Mouse (Mus musculus) embryo, embryonic 10 days (tissue): ENCODE results near the gene Nat8f6.
A peak's percentile ranks its signal among the peaks of the same experiment; 100 is the strongest.
"Not testable (repeated sequence)": the region's sequence is repeated elsewhere in the genome, so short reads cannot be mapped to it uniquely, and the experiment has no call there.

Experiments used
- DNase-seq: peaks from one replicate; pipeline ENCODE4 v3.0.0-alpha.2; 2015; ENCODE audit warnings: low spot score

Nat8f6 gene

GRCm38 (mm10) chr6:85820837-85821236 is at the start of gene Nat8f6, which contains the start of gene Nat8f5:
Nat8f6 (minus strand) TSS chr6:85820954.
Nat8f5 (minus strand) TSS chr6:85820972.
- DNase-seq: no peak

GRCm38 (mm10) chr6:85869006-85869405 is 48.3 kb upstream of the Nat8f6 start, which contains the start of gene Nat8f2:
Nat8f2 (minus strand) TSS chr6:85869158.
- DNase-seq: not testable (repeated sequence)

- no peak for DNase-seq
Measured at GRCm38 (mm10) chr6:85867726-85868690, 47.3 kb upstream of the Nat8f6 start.

GRCm38 (mm10) chr6:85866995-85867394 is 46.2 kb upstream of the Nat8f6 start:
- DNase-seq: not testable (repeated sequence)

- DNase-seq: not testable (repeated sequence)
Measured at GRCm38 (mm10) chr6:85866166-85866565, 45.4 kb upstream of the Nat8f6 start.

GRCm38 (mm10) chr6:85864900-85865639 is 44.3 kb upstream of the Nat8f6 start:
- DNase-seq: not testable (repeated sequence)

GRCm38 (mm10) chr6:85863840-85864239 is 43.1 kb upstream of the Nat8f6 start:
- DNase-seq: no peak

- DNase-seq: no peak
Measured at GRCm38 (mm10) chr6:85863136-85863535, 42.4 kb upstream of the Nat8f6 start.

- no peak for DNase-seq
Measured at GRCm38 (mm10) chr6:85862565-85862964, 41.8 kb upstream of the Nat8f6 start.

- no peak for DNase-seq
Measured at GRCm38 (mm10) chr6:85861247-85861646, 40.5 kb upstream of the Nat8f6 start.

- DNase-seq: peak; percentile 2
Measured at GRCm38 (mm10) chr6:85856194-85856678, 35.5 kb upstream of the Nat8f6 start.

- no peak for DNase-seq
Measured at GRCm38 (mm10) chr6:85853481-85853880, 32.7 kb upstream of the Nat8f6 start.

GRCm38 (mm10) chr6:85851062-85851773 is 30.5 kb upstream of the Nat8f6 start:
- DNase-seq: no peak

GRCm38 (mm10) chr6:85849240-85849639 is 28.5 kb upstream of the Nat8f6 start:
- no peak for DNase-seq

GRCm38 (mm10) chr6:85848140-85848539 is 27.4 kb upstream of the Nat8f6 start:
- no peak for DNase-seq

GRCm38 (mm10) chr6:85846921-85847320 is 26.2 kb upstream of the Nat8f6 start:
- no peak for DNase-seq

GRCm38 (mm10) chr6:85843677-85844458 is 23.1 kb upstream of the Nat8f6 start:
- not testable (repeated sequence) for DNase-seq

- DNase-seq: peak; percentile 9
Measured at GRCm38 (mm10) chr6:85839982-85840381, 19.2 kb upstream of the Nat8f6 start.

- peak; percentile 4 for DNase-seq
Measured at GRCm38 (mm10) chr6:85838674-85839073, 17.9 kb upstream of the Nat8f6 start.

- peak; percentile 71 for DNase-seq
Measured at GRCm38 (mm10) chr6:85837307-85837706, 16.6 kb upstream of the Nat8f6 start.

- peak; percentile 32 for DNase-seq
Measured at GRCm38 (mm10) chr6:85836827-85837226, 16.1 kb upstream of the Nat8f6 start.
